Mouse (Mus musculus) heart, postnatal 4 days (tissue): ENCODE results near the gene Rps6kl1. TPM values are rescaled to one million over a fixed set of nuclear protein-coding genes. Genes with fewer than 3 reads are reported as not detected.
A peak's percentile ranks its signal among the peaks of the same experiment; 100 is the strongest.

Source experiments
- DNase-seq: peaks from one replicate; pipeline ENCODE4 v3.0.0; 2021
- total RNA-seq, 2 experiments: library from RNA; stranded (reverse); gene quantifications; 2 replicates each; pipeline ENCODE4 v1.2.3; 2021

Gene Rps6kl1
- total RNA-seq, result 1 to 10 TPM; 2.3 to 3.0 TPM

DNA sequence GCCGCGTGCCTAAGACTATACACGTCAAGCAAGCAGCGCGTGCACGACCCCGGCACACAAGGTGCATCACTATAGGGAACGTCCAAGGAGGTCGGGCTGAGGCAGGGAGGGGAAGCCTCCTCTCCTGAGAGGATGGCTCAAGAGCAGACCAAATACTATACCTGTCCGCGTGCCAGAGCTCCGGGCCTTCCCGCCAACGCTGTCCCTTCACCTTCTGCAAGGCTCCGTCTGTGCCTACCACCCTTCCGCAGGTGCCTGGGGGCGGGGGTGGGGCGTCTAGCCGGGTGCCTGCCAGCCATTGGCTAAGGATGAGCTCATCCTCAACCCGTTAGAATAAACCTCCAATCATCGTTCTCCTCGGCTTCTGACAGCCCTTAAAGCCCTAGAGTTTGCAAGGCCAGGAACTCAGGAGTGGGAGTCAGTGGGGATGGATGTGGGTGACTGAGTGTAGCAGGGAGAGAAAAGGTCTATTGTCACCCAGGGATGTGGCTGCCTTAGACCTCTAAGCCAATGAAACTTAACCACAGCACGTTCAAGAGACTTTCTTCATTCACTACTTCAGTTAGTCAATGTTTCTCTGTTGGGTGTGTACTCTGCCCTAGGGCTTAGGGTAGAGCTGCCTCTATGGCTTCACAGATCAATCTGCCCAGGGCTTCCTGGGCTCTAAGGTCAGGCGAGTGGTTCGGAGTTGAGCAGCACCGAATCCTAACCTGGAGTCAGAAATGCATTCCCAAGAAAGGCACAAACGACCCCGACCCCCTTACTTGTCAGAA lies at the start of gene Rps6kl1:
Rps6kl1 (minus strand) TSS at position 263 of the 773 bp plus-strand sequence.
- no peak for DNase-seq

DNA sequence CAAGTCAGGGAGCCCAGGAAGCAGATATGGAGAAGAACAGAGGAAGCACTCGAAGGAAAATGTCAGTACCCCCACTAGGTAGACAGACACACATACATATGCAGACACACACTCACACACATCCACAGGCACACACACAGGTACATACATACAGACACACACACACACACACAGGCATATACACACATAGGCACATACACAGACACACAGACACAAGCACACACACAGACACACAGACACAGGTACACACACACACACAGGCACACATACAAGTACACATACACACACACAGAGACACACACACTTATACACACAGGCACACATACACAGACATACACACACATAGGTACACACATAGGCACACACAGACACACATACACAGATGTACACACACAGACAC lies 48.9 kb upstream of the Rps6kl1 start:
- no peak for DNase-seq

DNA sequence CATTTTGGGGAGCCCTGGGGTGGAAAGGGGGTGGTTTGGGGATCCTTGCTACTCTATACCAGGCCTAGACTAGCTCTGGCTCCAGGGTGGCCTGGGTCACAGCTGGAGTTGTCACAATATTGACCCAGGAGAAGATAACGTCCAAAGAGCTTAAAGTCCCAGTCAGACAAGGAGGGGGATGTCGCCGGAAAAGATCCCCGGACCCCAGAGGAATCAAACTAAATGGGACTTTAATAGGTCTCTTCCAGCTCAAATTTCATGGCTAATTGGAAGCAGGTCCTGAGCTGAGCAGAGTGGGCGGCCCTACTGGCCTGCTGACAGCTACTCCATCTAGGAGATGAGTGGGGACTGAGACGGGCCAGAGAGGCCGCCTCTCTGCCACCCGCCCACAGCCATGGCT lies 46.9 kb upstream of the Rps6kl1 start:
- DNase-seq, result no peak

DNA sequence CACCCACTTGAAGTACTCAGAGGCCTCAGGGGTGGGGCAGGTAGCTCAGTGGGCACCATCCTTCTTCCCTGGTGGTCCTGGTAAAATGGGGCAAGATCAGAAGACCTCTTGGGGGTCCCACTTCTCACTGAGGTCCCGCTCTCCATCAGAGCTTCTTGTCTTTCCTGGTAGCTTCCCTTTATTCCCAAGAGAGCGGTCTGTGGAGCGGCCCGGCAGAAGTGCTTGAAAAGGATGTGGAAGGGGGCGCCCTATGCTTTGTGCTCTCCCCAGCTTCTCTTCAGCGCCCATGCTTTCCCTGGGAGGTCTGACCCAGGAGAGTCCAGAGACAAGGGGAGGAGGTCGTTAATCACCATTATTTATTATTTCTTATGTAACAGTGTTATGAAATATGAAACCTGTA lies 46.3 kb upstream of the Rps6kl1 start:
- DNase-seq, result no peak

DNA sequence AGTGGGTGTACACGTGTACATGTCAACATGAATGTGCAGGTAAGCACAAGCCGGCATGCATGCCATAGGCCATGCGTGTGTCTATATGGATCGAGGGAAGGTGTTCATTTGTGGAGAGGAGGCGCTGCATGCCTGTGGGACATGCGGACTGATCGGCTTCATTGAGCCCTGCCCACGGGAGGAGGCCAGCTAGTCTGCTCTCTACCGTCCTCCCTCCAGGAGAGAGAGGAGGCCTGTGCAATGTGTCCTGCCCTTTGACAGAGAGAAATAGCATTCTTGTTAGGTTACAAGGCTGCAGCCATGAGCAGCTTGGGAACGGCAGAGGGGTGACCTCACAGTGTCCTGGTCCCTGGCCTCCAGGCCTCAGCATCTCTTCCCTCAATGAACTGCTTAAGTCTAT lies 45.1 kb upstream of the Rps6kl1 start:
- no peak for DNase-seq

DNA sequence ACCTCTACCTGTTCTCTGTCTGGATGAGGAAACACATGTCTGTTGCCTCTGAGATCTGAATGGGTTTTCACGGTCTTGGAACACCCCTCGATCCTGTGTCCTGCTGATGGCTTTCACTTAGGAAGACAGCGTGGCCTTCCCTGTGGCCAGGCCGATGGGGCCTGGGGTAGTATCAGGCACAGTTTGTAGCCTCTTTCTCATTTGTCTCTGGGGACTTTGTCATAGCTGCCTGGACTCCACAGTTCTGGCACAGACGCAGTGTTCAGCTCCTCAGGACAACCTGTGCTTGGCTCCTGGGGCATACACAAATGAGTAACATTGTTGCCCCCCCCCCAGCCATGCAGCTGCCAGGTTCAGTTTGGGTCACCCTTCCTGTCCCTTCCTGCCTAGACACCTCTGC lies 44.0 kb upstream of the Rps6kl1 start:
- no peak for DNase-seq

DNA sequence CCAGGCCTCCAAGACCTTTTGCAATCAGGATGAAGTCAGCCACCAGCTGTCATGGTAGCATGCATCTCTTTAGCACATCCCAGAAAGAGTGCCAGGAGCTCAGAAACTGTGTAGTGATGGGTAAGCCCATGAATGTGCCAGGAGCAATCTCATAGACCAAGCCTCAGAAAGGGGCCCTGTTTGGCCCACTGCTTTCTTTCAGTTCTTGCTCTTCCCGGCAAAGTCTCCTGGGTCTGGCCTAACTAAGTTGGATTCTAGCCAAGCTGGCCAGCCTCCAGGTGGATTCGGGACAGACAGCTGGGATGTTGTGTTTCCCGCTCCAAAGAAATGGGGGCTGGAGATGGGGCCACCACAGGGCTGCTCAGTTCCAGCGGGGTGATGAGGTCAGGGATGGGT lies 43.6 kb upstream of the Rps6kl1 start:
- DNase-seq, result peak; percentile 94

DNA sequence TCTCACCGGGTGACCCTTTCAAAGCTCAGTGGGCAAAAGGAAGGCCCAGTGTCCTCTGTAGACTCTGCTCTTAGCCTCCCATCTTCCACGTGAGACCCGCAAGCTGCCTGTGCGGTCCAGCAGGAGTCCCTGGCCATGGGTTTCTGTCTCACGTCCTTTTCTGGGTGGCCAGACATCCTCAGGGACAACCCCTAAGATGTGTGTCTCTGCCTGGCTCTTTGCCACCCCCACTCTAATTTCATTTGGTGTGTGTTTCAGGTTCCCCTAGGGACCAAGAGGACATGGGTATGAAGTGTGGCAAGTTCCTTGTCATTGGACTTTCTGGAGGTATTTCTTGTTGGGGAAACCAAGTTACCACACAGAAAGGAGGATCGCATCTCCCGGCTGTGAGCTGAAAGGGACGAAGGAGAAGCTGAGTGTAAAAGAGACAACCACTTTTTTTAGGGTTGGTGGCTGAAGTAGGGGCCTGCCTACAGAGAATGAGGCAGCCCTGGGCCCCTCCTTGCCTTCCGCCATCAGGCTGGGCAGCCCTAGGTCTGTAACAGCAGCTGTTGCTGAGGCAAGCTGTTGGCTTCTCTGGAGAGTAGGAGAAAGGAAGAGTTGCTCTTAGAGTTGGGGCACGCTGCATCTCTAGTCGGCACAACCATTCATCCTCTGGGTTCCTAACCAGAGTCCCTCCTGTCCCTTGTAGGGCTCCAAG lies 43.0 kb upstream of the Rps6kl1 start:
- DNase-seq, result no peak

DNA sequence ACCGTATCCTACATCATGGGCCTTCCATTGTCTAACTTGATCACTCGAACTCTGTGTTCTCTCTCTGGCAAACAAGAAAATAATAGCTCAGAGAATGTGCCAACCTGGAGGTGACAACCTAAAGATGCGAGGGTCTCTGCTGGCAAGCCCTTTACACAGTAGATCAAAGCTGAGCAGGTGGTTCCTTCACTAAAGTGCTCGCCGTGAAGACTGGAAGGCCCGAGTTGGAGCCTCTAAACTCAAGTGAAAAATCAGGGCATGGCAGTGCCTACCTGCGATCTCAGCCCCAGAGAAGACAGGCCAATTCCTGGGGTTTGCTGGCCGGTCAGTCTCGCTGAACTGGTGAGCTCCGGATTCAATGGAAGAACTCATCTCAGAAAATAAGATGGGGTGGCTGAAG lies 42.1 kb upstream of the Rps6kl1 start:
- peak; percentile 3 for DNase-seq

DNA sequence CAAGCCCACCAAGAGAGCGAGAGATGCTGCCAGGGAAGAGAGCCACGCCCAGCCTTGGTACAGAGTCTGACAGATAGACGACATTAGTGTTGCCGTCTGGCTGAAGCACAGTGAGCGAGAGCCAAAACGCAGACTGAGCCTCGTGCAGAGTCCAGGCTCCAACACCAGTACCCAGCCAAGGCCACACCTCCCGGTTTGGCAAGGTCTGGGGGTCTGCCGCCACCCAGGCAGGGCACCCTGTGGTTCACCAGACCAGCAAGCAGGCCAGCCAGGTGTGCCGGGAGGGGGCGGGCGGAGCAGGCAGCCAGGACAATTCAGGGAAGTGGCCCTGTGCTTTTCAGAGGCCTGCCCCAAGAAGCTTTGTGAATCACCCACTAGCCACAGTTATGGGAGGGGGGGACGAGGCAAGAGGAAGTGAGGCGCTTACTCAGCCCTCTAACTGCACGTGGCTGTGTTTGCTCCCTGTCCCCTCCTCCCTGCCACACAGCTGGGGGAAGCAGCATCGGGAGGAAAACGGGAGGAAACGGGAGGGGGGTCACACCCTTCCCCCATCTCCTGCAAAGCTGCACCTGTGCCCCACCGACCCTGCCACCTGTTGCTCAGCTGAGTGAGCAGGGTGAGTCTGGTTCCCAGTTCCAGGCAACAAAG lies 41.5 kb upstream of the Rps6kl1 start:
- peak; percentile 43 for DNase-seq

GRCm38 (mm10) chr12:85190290-85190689 lies 39.2 kb upstream of the Rps6kl1 start:
- DNase-seq, result no peak

GRCm38 (mm10) chr12:85186361-85186760 lies 35.3 kb upstream of the Rps6kl1 start:
- no peak for DNase-seq

DNA sequence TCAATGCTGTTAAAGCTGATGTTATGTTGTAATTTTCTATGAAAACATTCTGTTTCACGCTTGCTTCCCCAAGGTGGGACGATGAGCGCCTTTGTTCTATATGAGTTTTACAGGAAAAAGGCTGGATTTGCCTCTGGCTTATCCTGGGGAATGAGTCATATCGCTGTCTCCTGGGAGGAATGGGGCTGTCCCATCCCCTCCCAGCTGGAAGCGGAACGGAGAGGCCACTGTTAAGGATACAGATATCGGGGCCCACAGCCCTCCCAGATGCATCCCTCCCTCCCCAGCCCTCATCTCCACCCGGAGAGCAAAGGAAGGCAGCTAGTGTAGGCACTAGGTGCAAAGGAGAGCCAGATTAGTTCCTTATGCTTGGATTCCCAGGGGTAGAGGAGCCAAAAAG lies 34.7 kb upstream of the Rps6kl1 start:
- peak; percentile 71 for DNase-seq

GRCm38 (mm10) chr12:85184118-85184517 lies 33.1 kb upstream of the Rps6kl1 start:
- DNase-seq, result no peak

DNA sequence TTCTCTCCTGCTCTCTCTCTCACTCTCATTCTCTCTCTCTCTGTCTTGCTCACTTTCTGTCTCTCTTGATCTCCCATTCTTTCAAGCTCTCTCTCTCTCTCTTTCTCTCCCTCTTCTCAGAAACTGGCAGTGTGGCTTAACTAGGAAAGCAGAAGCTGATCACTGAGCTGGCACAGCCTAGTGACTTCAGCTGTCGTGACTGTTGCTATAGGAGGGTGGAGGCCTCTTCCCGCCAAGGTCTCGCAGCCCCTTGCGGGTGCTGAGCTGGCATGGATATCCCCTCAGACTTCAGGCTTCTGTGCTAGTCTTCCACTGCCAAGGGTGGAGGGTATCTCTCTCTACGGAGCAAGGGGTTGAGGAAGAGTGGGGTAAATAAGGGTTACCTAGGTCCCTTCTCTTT lies 31.8 kb upstream of the Rps6kl1 start:
- DNase-seq, result no peak

DNA sequence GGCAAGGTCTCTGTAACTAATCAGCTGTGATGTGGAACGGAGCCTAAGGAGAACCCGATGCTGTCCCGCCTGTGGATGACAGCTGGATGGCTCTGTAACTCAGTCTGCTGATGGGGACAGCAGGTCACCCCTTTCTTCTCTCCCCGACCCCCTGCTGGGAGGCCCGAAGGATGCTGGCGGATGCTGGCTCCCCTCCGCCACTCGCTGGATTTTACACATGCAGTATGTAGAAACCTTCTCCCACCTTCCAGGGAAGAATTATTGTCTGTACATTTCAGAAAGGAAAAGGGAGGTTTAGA lies 31.2 kb upstream of the Rps6kl1 start:
- DNase-seq, result no peak

GRCm38 (mm10) chr12:85181475-85182344 lies 30.6 kb upstream of the Rps6kl1 start:
- DNase-seq, result no peak

DNA sequence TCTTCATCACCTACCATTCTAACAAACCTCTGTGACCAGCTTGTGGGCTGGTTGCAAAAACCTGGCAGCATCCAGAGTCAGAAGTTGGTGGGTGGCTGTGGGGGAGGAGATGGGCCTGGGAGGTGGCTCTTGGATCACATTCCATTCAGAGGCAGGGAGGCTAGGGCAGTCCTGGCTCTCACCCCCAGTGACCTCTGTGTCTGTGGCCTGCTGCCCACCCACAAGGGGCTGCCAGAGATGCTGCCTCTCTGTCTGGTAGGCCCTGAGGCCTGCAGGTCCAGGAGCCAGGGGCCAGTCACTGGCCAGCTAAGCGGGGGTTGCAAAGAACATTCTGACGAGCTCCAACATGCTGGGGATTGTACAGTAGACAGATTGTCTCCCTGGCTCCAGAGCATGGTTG lies 27.2 kb upstream of the Rps6kl1 start:
- DNase-seq, result no peak

DNA sequence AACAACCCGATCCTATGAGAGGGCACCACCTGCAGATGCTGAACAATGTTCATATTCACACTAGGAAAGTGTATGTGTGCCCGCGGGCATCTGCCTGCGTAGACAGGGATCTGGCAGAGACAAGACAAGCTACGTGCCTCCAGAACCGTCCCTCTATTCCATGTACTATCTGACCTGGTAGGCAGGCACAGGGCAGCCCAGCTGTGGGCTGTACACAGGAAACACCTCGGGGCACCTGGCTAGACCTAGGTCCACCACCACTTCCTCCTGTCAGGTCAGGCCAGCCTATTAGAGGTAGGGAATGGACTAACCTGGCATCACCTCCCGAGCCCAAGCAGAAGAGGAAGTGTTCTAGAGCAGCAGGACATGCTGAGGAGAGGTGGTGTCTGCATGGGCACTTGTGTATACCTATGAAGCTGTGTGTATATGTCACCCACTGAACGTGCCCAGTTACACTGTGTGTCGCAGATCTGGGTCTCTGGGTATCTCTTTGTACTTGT lies 26.7 kb upstream of the Rps6kl1 start, which contains the start of gene Pgf:
Pgf (minus strand) TSS at position 51 of the 500 bp plus-strand sequence.
- no peak for DNase-seq

GRCm38 (mm10) chr12:85176846-85177523 lies 25.9 kb upstream of the Rps6kl1 start:
- DNase-seq, result peak; percentile 66

DNA sequence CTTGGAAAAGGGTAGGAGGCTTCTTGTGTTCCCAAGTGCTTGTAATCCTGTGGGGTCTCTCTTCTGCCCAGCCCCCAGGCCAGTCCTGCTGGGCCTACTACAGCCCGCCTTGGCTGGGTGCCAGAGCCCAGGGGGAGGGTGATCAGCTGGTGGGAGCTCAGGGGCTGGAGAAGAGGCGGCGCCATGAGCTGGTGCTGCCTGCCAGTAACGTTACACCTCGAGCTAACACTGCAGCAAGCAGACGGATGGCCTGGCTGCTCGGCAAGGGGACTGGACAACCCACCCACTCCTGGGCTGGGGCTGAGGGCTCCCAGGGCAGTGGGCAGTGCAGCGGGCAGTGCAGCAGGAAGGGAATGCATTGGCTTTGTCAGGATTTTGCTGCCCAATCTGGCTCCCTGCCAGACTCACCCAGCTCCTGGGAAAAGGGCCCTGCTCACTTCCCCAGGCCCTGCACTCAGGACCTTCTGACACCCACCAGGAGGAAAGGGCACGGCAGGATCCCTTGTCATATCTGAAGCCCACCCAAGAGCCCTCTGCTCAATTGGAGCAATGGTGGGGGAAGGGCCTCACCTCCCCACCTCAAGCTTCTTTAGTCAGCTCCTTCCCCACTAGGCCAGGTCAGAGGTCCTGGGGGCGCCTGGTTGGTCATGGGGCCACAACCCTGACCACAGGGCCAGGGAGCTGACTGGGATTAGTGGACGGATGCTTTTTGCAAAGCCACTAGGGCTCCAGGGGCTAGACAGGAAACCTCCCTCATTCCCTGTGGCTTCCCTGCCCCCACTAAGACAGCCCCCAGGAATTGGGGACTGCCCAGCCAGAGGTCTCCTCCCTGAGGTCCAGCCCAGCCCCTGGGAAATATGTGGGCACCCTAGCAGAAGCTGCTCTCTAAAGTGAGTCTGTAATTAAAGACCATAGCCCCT lies 25.1 kb upstream of the Rps6kl1 start:
- peak; percentile 68 for DNase-seq
